Mouse (Mus musculus) midbrain, embryonic 10.5 days (tissue): ENCODE measurements around the gene Rps19. TPM values are rescaled to one million over a fixed set of nuclear protein-coding genes. Genes with fewer than 3 reads are reported as not detected.
A peak's percentile ranks its signal among the peaks of the same experiment; 100 is the strongest.
"Not testable (repeated sequence)": the region's sequence is repeated elsewhere in the genome, so short reads cannot be mapped to it uniquely, and the experiment has no call there.

ENCODE experiments used
- DNase-seq: peaks from one replicate; pipeline ENCODE4 v3.0.0-alpha.2; 2017; ENCODE audit warnings: low spot score
- H3K27ac ChIP-seq: fragments of 300-500 bp; sonication (generic); replicated peaks from 2 replicates; pipeline ENCODE4 v1.5.1; 2016; ENCODE audit warnings: mild to moderate bottlenecking
- H3K27me3 ChIP-seq: fragments of 300-500 bp; sonication (generic); 2 replicates; pipeline ENCODE4 v1.6.1; 2016; ENCODE audit warnings: low read depth, mild to moderate bottlenecking; ENCODE audit not compliant: poor library complexity, severe bottlenecking
- H3K36me3 ChIP-seq: fragments of 300-500 bp; sonication (generic); 2 replicates; pipeline ENCODE4 v1.6.1; 2016; ENCODE audit warnings: mild to moderate bottlenecking, moderate library complexity
- H3K4me1 ChIP-seq: fragments of 300-500 bp; sonication (generic); 2 replicates; pipeline ENCODE4 v1.6.1; 2016
- H3K4me3 ChIP-seq: fragments of 300-500 bp; sonication (generic); 2 replicates; pipeline ENCODE4 v1.5.1; 2016; ENCODE audit warnings: mild to moderate bottlenecking, moderate library complexity
- H3K9me3 ChIP-seq: fragments of 300-500 bp; sonication (generic); replicated peaks from 2 replicates; pipeline ENCODE4 v1.6.1; 2016; ENCODE audit warnings: mild to moderate bottlenecking
- WGBS: fragments of 180-500 bp; shearing (Covaris S2); methylation state at CpG from one replicate; pipeline ENCODE4 v1.1.7; 2016; 5-methylcytosine and 5-hydroxymethylcytosine counted together
- polyA plus RNA-seq: library from polyadenylated mRNA; unstranded; fragments of >200 nt; fragmentation: Nextera tagmentation; extraction: Ambion mirVana; gene quantifications from 2 replicates; pipeline ENCODE4 v1.2.1, GENCODE M21; 2016

Rps19 gene
- polyA plus RNA-seq = 1,942 and 2,205 TPM in 2 replicates

GRCm38 (mm10) chr7:24883896-24884692, at the start of gene Rps19:
Rps19 (plus strand) TSS chr7:24884371.
- no peaks in the 10 kb centered on the region for H3K9me3 ChIP-seq
- peaks cover 39% of the 10 kb centered on the region for H3K36me3 ChIP-seq
- peak; percentile 98 for DNase-seq
- WGBS = under 1% methylated on average over 57 of the region's 57 CpGs
- H3K27ac ChIP-seq = peak within 1 kb of the TSS; percentile 100
- H3K4me3 ChIP-seq = peak within 1 kb of the TSS; percentile 99
- peaks cover 46% of the 10 kb centered on the region for H3K4me1 ChIP-seq
- H3K27me3 ChIP-seq = no peaks in the 10 kb centered on the region

- not testable (repeated sequence) for H3K9me3 ChIP-seq, DNase-seq, H3K27ac ChIP-seq, H3K36me3 ChIP-seq, H3K4me1 ChIP-seq, H3K27me3 ChIP-seq, H3K4me3 ChIP-seq
- WGBS = 67% methylated on average over 12 of the region's 13 CpGs
Observed at GRCm38 (mm10) chr7:24838732-24839409, 45.3 kb upstream of the Rps19 start.

- Histone ChIP-seq H3K4me3 (no peak overlapping the region), H3K27me3 (no peaks in the 10 kb centered on the region), H3K36me3 (no peaks in the 10 kb centered on the region), H3K9me3 (no peaks in the 10 kb centered on the region), H3K27ac (no peak overlapping the region), H3K4me1 (no peaks in the 10 kb centered on the region; the same call in 1 of the 2 replicates)
- no peak for DNase-seq
- WGBS = 80% methylated on average over 8 of the region's 8 CpGs
Observed at GRCm38 (mm10) chr7:24839410-24839808, 44.8 kb upstream of the Rps19 start.

- Histone ChIP-seq H3K27ac (no peak overlapping the region), H3K36me3 (no peaks in the 10 kb centered on the region), H3K4me1 (no peaks in the 10 kb centered on the region; the same call in 1 of the 2 replicates), H3K27me3 (no peaks in the 10 kb centered on the region), H3K4me3 (no peak overlapping the region), H3K9me3 (no peaks in the 10 kb centered on the region)
- 57% methylated on average over 3 of the region's 3 CpGs for WGBS
- no peak for DNase-seq
Observed at GRCm38 (mm10) chr7:24840331-24840730, 43.8 kb upstream of the Rps19 start.

- Histone ChIP-seq H3K27me3 (no peaks in the 10 kb centered on the region), H3K4me1 (peaks cover 7% of the 10 kb centered on the region), H3K36me3 (no peaks in the 10 kb centered on the region), H3K4me3 (no peak overlapping the region), H3K27ac (no peak overlapping the region), H3K9me3 (no peaks in the 10 kb centered on the region)
- 82% methylated on average over 4 of the region's 4 CpGs for WGBS
- no peak for DNase-seq
Observed at GRCm38 (mm10) chr7:24841009-24841408, 43.2 kb upstream of the Rps19 start.

- Histone ChIP-seq H3K27ac (no peak overlapping the region), H3K36me3 (no peaks in the 10 kb centered on the region), H3K9me3 (no peaks in the 10 kb centered on the region), H3K27me3 (no peaks in the 10 kb centered on the region), H3K4me3 (no peak overlapping the region), H3K4me1 (peaks cover 14% of the 10 kb centered on the region)
- WGBS = 47% methylated on average over 5 of the region's 5 CpGs
- DNase-seq = no peak
Observed at GRCm38 (mm10) chr7:24844144-24844543, 40.0 kb upstream of the Rps19 start.

- no peak for DNase-seq
- Histone ChIP-seq H3K36me3 (no peaks in the 10 kb centered on the region), H3K27ac (no peak overlapping the region), H3K4me3 (no peak overlapping the region), H3K9me3 (no peaks in the 10 kb centered on the region), H3K27me3 (no peaks in the 10 kb centered on the region), H3K4me1 (peaks cover 15% of the 10 kb centered on the region)
- WGBS = 85% methylated on average over 9 of the region's 9 CpGs
Observed at GRCm38 (mm10) chr7:24845181-24845580, 39.0 kb upstream of the Rps19 start.

- no peaks in the 10 kb centered on the region for H3K36me3 ChIP-seq
Observed at GRCm38 (mm10) chr7:24845713-24846112, 38.5 kb upstream of the Rps19 start.

GRCm38 (mm10) chr7:24846576-24846975, 37.6 kb upstream of the Rps19 start:
- H3K4me3 ChIP-seq, DNase-seq, H3K27me3 ChIP-seq, H3K9me3 ChIP-seq, H3K27ac ChIP-seq, H3K36me3 ChIP-seq: not testable (repeated sequence)
- 46% methylated on average over 2 of the region's 2 CpGs for WGBS
- peaks cover 22% of the 10 kb centered on the region for H3K4me1 ChIP-seq

More at GRCm38 (mm10) chr7:24845713-24846112, 38.5 kb upstream of the Rps19 start:
- DNase-seq = peak; percentile 67
- H3K27ac ChIP-seq = no peak overlapping the region
- 5% methylated on average over 6 of the region's 6 CpGs for WGBS
- no peaks in the 10 kb centered on the region for H3K27me3 ChIP-seq
- no peak overlapping the region for H3K4me3 ChIP-seq
- H3K4me1 ChIP-seq = peaks cover 18% of the 10 kb centered on the region
- no peaks in the 10 kb centered on the region for H3K9me3 ChIP-seq

- DNase-seq = no peak
- Histone ChIP-seq H3K9me3 (no peaks in the 10 kb centered on the region), H3K36me3 (no peaks in the 10 kb centered on the region), H3K4me3 (no peak overlapping the region), H3K4me1 (peaks cover 28% of the 10 kb centered on the region), H3K27me3 (no peaks in the 10 kb centered on the region), H3K27ac (0 out of 2 replicates have a peak overlapping the region, but pooled peaks have one; percentile 17)
- 35% methylated on average over 5 of the region's 5 CpGs for WGBS
Observed at GRCm38 (mm10) chr7:24850162-24850561, 34.0 kb upstream of the Rps19 start.

- no peak overlapping the region for H3K4me3 ChIP-seq
- DNase-seq = peak; percentile 52
- 42% methylated on average over 6 of the region's 6 CpGs for WGBS
Observed at GRCm38 (mm10) chr7:24850899-24851303, 33.3 kb upstream of the Rps19 start.

GRCm38 (mm10) chr7:24851596-24852325, 32.4 kb upstream of the Rps19 start:
- no peaks in the 10 kb centered on the region for H3K27me3 ChIP-seq
- DNase-seq = no peak
- WGBS = 86% methylated on average over 5 of the region's 5 CpGs
- H3K27ac ChIP-seq = no peak overlapping the region
- no peaks in the 10 kb centered on the region for H3K36me3 ChIP-seq
- peaks cover 18% of the 10 kb centered on the region for H3K4me1 ChIP-seq
- no peak overlapping the region for H3K4me3 ChIP-seq
- no peaks in the 10 kb centered on the region for H3K9me3 ChIP-seq

More at GRCm38 (mm10) chr7:24850899-24851303, 33.3 kb upstream of the Rps19 start:
- Histone ChIP-seq H3K9me3 (no peaks in the 10 kb centered on the region), H3K27me3 (no peaks in the 10 kb centered on the region), H3K36me3 (no peaks in the 10 kb centered on the region), H3K27ac (peak overlapping the region; percentile 67), H3K4me1 (peaks cover 22% of the 10 kb centered on the region)
